Mouse (Mus musculus) kidney, adult 8-10 months (tissue): ENCODE data around the gene Slc30a10.

Experiments used
- DNase-seq, 2 experiments: peaks; one replicate each; pipeline ENCODE4 v3.0.0; 2022

The Slc30a10 gene

GRCm38 (mm10) chr1:185469551-185470021, 14.9 kb downstream of the Slc30a10 start:
- DNase-seq: no peak

- no peak for DNase-seq
Measured at GRCm38 (mm10) chr1:185472025-185472720, 17.5 kb downstream of the Slc30a10 start.

DNA sequence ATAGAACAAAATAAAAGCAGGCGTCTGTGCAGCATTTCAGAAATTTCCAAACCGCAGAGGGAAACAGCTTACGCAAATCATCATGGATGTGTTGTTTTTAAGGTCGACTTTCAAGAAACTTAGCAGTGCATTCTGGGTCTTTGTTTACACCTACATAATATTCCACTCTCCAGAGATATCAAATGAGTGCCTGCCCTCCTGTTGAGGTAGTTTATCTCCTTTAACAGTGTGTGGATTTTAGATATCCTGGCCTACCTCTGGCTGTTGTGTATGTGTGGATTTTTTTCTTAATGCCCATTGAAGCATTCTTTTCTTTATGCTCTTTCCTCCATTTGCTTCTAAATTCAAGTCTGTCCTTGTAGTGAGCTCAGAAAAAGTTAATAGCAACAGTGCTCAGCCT, 18.1 kb downstream of the Slc30a10 start:
- no peak for DNase-seq

- DNase-seq: no peak
Measured at GRCm38 (mm10) chr1:185473437-185473836, 18.8 kb downstream of the Slc30a10 start.

DNA sequence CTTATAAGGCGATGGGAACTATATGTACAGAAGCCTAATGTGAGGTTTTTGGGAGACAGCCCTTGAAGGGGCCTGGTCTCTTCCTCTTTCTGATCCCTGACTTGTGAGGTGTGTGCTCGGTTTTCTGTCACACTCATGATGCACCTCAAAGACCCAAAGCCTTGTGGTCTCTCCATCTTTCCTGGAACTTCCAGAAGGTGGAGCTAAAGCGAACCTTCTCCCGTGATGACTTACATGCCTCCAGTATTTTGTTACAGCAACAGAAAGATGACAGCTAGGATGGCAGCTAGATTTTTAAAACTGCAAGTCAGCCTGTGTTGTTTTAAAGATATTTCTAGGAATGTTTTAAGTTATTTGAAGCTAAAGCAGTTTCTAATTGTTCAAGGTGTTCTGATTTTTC, 25.2 kb downstream of the Slc30a10 start:
- DNase-seq: no peak

GRCm38 (mm10) chr1:185482001-185482761, 27.5 kb downstream of the Slc30a10 start:
- DNase-seq: no peak

- no peak for DNase-seq
Measured at GRCm38 (mm10) chr1:185482762-185483161, 28.1 kb downstream of the Slc30a10 start.

- no peak for DNase-seq
Measured at GRCm38 (mm10) chr1:185483356-185484057, 28.9 kb downstream of the Slc30a10 start.

- no peak for DNase-seq
Measured at GRCm38 (mm10) chr1:185484281-185484680, 29.6 kb downstream of the Slc30a10 start.

DNA sequence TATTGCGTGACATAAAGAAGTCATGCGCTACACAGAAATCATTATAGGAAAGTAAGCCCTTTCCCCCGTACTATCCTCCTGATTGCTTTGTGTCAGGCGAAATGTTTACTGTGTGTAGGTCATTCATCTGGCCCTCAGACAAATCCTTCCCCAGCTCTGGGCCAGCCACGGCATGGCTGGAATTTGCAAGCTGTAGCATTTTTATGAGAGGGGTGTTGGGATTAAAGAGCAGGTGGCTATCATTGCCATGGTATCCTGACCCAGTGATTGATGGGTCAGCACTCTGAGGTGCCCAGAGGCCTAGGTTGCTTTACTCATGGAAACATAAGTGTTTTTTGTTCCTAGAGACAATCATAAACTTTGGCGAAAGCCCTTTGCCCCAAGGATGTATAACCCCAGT, 35.2 kb downstream of the Slc30a10 start:
- no peak for DNase-seq

GRCm38 (mm10) chr1:185490603-185491002, 36.0 kb downstream of the Slc30a10 start:
- no peak for DNase-seq

GRCm38 (mm10) chr1:185493439-185494034, 38.9 kb downstream of the Slc30a10 start:
- no peak for DNase-seq

GRCm38 (mm10) chr1:185496791-185497460, 42.3 kb downstream of the Slc30a10 start:
- no peak for DNase-seq

DNA sequence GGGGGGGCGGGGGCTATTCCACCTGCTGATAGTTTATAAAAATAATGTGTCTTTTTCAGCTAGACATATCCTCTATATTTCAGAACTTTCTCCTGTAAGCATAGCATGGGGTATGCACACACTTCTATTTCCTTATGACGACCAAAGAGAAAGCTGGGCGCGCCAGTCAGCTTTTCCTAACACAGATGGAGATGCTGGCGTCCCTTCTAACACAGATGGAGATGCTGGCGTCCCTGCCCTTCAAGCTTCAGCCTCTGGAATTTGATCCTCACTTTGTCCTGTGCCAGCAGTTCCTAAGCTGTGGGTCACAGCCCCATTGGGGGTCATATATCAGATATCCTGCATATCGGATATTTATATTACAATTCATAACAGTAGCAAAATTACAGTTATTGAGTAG, 46.0 kb downstream of the Slc30a10 start:
- DNase-seq: no peak

DNA sequence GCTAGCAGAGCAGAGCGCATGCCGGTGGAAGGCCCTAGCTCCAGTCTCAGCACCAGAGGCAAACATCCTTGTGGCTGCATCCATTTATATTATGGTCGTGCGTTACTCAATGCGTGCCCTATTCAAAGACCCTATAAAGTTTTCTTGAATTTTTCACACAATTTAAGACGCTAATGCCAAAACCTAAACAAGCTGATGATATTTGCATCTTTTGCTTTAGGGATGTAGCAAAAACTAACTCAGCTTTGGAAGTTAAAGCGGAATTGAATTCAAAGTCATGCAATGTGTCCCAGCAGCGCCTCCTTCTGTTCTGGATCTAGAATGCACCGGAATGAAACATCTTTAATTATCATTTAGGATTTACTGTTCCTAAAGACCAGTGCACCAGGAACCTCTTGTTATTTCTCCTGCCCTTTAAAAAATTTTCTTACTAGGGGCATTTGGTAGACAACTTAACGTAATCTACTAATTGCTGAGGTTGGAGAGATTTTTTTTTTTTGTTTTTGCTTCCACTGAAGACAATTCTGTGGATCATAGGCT, 47.2 kb downstream of the Slc30a10 start:
- peak in 1 of 2 experiments; percentile 9 for DNase-seq

DNA sequence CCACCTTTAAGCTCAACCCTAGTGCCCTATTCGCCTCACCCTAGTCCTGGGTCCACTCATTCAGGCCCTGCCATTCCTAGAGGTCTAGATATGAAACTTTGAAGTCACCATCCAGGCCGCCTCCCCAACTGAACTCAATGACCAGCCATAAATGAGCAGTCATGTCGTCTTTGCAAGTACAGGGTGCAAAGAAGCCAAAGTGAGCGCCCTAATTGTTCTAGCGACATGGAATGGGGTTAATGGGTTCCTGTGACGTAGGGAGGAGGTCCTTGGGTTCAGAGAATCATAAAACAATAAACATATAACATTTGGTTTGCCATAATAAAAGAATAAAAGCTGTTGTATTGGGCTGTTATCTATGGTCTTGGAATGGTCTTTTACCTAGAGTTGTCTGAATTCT, 47.9 kb downstream of the Slc30a10 start:
- no peak for DNase-seq

GRCm38 (mm10) chr1:185509042-185509441, 54.4 kb downstream of the Slc30a10 start:
- no peak for DNase-seq

DNA sequence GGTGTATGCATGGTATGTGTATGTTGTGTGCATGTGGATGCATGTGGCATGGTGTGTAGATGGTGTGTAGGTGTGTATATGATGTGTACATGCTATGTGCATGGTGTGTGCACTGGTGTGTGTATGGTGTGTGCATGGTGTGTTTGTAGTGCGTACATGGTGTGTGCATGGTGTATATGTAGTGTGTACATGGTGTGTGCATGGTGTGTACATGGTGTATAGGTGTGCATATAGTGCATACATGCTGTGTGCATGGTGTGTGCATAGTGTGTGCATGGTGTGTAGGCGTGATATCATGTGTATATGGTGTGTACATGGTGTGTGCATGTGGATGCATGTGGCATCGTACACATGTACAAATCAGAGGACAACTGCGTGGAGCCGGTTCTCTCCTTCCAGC, 56.7 kb downstream of the Slc30a10 start:
- no peak for DNase-seq

DNA sequence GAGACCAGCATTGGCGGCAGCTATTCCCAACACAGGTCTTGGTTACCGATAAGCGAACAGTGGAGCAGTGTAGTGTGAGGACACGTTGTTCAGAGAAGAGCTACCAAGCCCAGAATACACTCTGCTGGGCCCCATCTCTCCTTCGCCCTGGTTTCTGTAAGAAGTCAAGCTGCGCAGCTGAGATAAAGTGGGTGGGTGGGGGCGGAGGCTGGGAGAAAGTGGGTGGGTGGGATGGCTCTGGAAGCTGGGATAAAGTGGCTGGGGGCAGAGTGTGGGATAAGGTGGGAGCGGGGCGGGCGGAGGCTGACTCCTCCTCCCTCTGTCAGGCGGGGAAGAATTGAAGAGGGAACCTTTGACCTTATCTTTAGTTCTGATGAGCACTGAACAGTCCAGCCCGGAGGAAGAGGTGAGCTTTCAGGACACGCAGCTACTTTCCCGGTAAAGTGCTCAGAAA, 60.9 kb downstream of the Slc30a10 start:
- DNase-seq: no peak

DNA sequence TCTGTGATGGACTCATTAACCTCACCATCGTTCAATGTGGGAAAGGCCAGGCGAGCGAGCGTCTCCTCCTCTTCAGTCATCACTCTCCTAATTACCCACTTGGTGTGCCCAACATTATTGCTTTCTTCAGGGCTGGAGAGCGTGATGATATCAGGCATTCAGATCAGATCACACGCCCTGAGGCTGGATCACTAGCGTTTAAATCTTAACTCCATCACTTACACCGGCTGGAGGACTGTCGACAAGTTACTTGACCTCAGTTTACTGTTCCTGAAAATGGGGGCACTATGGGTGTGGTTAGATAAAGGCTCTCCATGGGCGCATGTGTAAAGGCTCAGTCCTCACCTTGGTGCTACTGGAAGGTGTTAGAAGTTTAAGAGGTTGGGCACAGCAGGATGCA, 61.4 kb downstream of the Slc30a10 start:
- DNase-seq: no peak

GRCm38 (mm10) chr1:185517566-185517965, 62.9 kb downstream of the Slc30a10 start:
- peak; percentile 4 to 6 for DNase-seq
